Mouse (Mus musculus) cortical plate, adult 2 months (tissue): ENCODE measurements around the gene Itpkc. TPM values are rescaled to one million over a fixed set of nuclear protein-coding genes. Genes with fewer than 3 reads are reported as not detected.

Source experiments
- H3K27ac ChIP-seq: fragments of 200-500 bp; 2 replicates; pipeline ENCODE4 v1.5.1; 2012; ENCODE audit warnings: low read length, control low read depth, inconsistent platforms; ENCODE audit not compliant: insufficient read depth
- H3K4me1 ChIP-seq: fragments of 200-500 bp; 2 replicates; pipeline ENCODE4 v1.6.1; 2011; ENCODE audit warnings: low read length; ENCODE audit not compliant: control insufficient read depth, insufficient read depth
- H3K4me3 ChIP-seq: fragments of 200-500 bp; 2 replicates; pipeline ENCODE4 v1.5.1; 2011; ENCODE audit warnings: mild to moderate bottlenecking, low read length, control low read depth; ENCODE audit not compliant: insufficient read depth
- CTCF ChIP-seq: fragments of 200-500 bp; IDR thresholded peaks from 2 replicates; pipeline ENCODE4 v1.5.1; 2011; ENCODE audit warnings: mild to moderate bottlenecking, control low read depth, low read length; ENCODE audit not compliant: insufficient read depth; ENCODE audit errors: extremely low read depth
- POLR2A ChIP-seq: fragments of 200-500 bp; IDR thresholded peaks from 2 replicates; pipeline ENCODE4 v1.6.1; 2011; ENCODE audit warnings: mild to moderate bottlenecking, low read length, control low read depth; ENCODE audit not compliant: insufficient read depth; ENCODE audit errors: extremely low read depth
- polyA plus RNA-seq: library from polyadenylated mRNA; depleted of rRNA; stranded (reverse); fragments of >200 nt; gene quantifications from 2 replicates; pipeline ENCODE4 v1.2.3, GENCODE M21; 2012; rRNA removed

Itpkc gene
- 5.8 and 6.8 TPM in 2 replicates for polyA plus RNA-seq

DNA sequence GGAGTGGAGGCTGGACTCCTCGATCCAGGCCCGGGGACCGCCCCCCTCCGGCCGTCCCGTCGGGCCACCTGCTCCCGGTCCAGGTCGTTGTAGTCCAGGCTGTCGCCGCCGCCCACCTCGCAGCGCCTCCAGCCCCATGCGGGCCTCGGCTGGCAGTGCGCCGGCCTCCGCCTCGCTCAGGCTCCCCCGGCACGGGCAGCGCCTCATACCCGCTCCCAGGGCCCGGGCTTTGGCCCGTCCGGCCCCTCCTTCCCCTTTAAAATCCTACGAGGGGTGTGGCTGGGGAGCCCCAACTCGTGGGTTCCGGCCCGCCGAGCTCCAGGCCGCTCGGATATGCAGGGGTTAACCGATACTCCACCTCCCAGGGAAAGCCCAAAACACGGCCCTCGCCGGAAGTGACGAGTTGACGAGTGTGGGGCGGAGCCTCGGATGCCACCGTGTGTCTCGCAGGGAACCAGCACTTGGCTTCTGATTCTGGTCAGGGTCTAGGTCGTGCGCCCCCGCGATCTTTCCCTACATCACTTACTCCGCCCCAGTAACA lies at the start of gene Itpkc:
Gene Itpkc (minus strand): TSS at position 381 of the 541 bp plus-strand sequence.
- Histone ChIP-seq H3K27ac (peak within 1 kb of the TSS; percentile 63), H3K4me1 (peaks cover 9% of the 10 kb centered on the region), H3K4me3 (peak within 1 kb of the TSS; percentile 41)
- TF ChIP-seq CTCF (no peak), POLR2A (peak; percentile 93)

DNA sequence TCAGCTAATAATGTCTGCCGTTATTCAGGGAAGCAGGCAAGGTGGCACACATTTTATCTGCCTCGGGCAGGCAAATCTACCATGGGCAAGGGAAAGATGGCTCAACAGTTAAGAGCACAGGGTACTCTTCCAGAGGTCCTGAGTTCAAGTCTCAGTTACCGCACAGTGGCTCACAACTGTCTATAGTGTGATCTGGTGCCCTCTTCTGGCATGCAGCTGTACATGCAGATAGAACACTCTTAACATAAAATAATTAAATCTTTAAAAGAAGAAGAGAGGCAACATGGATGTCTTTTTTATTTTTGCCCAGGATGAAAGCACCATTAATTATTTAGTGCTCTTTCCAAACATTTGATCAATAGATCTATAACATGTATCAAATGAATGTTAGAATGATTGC lies 48.7 kb upstream of the Itpkc start:
- no peak overlapping the region for H3K27ac ChIP-seq
- no peak overlapping the region for H3K4me3 ChIP-seq
- H3K4me1 ChIP-seq: no peaks in the 10 kb centered on the region
- TF ChIP-seq POLR2A: no peak
- peak; percentile 46 for TF ChIP-seq CTCF

DNA sequence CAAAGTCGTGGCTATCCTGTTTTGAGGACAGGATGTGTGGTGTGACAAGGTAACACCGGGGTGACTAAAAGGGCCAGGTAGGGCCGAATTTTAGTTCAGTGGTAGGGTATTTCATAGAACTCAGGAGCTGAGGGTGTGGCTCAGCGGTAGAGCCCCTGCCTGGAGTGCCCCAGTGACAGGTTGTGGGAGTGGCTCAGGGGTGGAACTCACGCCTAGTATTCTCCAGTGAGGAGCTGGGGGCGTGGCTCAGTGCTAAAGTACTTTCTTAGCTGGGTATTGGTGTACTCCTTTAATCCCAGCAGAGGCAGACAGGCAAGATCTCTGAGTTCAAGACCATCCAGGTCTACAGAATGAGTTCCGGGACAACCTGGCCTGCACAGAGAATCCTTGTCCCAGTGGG lies 47.6 kb upstream of the Itpkc start:
- Histone ChIP-seq H3K27ac (no peak overlapping the region), H3K4me1 (no peaks in the 10 kb centered on the region), H3K4me3 (no peak overlapping the region)
- TF ChIP-seq POLR2A (no peak), CTCF (no peak)

DNA sequence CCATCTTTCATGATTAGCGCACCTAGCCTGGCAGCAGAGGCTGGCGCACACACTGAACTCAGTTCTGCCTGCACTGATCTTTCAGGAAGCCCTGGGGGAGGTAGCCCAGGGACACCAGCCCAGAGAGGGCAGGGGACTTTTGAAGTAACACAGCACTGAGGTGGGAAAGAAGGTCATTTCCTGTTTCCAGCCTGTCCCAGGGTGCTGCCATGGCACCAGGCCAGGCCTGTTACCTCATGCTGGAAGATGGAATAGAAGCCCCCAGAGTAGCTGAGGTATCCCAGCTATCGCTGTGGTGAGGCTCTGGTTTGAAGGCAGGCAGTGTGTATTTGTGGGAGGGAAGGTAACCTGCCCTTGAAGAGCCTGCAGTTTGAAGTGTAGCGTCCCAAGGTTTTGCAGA lies 46.5 kb upstream of the Itpkc start:
- Histone ChIP-seq H3K4me1 (no peaks in the 10 kb centered on the region), H3K27ac (no peak overlapping the region), H3K4me3 (no peak overlapping the region)
- TF ChIP-seq POLR2A (no peak), CTCF (no peak)

DNA sequence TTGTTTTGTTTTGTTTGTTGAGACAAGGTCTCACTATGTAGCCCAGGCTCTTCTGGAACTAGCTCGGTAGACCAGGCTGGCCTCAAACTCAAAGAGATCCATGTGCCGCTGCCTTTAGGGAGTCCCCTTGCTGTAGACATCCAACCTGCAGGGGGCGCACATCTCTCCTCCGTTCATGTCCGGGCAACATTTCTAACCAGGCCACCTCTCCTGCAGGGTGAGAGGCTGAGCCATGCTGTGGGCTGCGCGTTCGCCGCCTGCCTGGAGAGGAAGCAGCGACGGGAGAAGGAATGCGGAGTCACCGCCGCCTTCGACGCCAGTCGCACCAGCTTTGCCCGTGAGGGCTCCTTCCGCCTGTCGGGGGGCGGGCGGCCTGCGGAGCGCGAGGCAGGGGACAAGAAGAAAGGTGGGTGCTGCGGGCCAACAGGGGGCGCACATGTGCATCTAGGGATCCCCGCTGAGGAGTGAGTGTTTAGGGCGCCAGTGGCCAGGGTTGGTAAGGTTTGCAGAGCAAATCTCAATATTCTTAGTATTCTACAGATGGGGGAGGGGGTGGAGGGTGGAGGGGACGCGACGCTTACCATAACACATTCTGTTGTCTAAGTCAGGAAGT lies 45.4 kb upstream of the Itpkc start:
- Histone ChIP-seq H3K4me1 (no peaks in the 10 kb centered on the region), H3K4me3 (no peak overlapping the region), H3K27ac (no peak overlapping the region)
- TF ChIP-seq CTCF (peak; percentile 26; the same call in 1 of the 2 replicates), POLR2A (no peak)

DNA sequence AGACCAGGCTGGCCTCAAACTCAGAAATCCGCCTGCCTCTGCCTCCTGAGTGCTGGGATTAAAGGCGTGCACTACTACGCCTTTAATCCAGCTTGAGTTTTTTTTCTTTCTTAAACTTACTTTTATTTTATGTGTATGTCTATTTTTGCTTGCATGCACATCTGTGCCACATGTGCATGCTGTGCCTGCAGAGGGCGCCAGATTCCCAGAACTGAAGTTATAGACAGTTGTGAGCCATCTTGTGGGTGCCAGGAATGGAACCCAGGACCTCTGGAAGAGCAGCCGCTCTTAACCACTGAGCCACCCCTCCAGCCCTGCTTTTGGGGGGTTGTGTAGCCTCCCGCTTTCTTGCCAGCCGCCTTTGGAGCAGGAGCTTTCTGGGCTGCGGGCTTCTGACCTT lies 43.0 kb upstream of the Itpkc start:
- TF ChIP-seq CTCF: 0 out of 2 replicates have a peak, but pooled peaks have one; percentile 1
- TF ChIP-seq POLR2A: no peak
- Histone ChIP-seq H3K4me1 (no peaks in the 10 kb centered on the region), H3K4me3 (no peak overlapping the region), H3K27ac (no peak overlapping the region)

DNA sequence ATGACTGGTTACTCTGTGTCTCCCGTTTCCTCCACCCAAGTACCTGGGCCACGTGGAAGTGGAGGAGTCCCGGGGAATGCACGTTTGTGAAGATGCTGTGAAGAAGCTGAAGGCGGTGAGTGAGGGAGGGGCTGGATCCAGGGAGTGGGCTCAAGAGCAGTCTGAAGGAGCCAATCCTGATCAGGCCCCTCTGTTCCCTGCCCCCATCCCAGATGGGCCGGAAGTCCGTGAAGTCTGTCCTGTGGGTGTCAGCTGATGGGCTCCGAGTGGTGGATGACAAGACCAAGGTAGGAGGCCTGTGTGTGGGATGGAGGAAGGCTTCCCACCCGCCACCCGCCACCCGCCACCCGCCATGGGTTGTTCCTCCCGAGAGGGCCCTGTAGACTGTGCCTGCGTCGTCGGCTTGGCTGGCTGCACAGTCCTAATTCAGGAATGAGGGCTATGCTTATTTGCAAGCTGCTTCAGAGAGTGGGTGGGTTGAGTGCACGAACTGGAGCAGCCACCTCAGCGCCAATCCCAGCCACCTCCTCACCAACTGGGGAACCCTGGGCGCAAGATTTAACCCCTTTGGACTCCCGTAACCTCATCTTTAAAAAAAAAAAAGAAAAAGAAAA lies 38.2 kb upstream of the Itpkc start:
- Histone ChIP-seq H3K4me3 (no peak overlapping the region), H3K4me1 (peaks cover 8% of the 10 kb centered on the region), H3K27ac (0 out of 2 replicates have a peak overlapping the region, but pooled peaks have one; percentile 24)
- no peak for TF ChIP-seq CTCF
- no peak for TF ChIP-seq POLR2A

DNA sequence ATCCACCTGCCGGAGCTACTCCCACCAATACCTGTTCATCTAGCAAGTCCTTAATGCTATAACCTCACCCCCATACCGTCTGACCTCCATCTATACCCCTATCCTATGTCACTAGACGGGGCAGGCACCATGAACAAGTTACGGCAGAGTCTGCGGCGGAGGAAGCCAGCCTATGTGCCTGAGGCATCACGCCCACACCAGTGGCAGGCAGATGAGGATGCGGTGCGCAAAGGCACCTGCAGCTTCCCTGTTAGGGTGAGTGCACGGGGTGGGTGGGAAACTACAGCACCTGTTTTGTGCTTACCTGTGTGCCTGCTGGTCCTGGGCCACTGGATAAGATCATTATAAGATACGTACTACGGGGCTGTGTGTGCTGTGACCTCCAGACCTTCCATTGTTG lies 36.3 kb upstream of the Itpkc start:
- Histone ChIP-seq H3K4me1 (peaks cover 14% of the 10 kb centered on the region), H3K27ac (no peak overlapping the region), H3K4me3 (no peak overlapping the region)
- TF ChIP-seq CTCF (no peak), POLR2A (no peak)

DNA sequence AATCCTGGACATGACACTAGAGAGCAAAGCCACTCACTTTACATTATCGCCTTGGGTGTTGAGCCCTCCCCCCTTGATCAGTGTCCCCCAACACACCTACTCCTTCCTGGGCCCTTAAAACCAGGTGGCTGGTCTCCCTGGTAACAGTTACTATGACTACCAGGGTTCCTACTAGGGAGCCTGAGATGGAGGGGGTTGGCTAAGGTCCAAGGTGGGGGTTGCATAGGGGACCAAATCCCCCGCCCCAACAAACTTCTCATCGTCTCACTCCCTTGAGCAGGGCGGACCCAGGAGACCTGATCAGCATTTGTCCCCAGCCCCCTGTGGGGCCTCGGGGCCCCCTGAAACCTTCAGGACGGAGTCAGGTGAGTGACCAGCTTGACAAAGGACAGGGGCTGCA lies 33.4 kb upstream of the Itpkc start:
- no peak for TF ChIP-seq CTCF
- TF ChIP-seq POLR2A: no peak

DNA sequence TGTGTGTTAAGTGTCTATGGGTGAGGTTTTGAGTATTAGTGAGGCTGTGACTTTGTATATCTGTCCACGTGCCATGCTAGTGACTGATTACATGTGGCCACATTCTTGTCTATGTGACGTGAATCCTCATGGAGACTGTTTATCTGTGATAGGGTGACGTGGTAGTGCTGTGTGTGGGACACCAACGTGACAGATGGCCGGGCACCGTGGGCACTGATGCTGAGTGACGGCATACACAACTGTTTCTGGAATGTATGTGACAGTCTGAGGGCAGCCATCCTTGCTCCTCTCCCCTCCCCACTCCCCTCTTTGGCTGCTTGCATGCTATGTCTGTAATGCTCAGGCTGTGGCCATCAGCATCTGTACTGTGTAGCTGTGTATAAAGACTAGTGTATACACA lies 32.4 kb upstream of the Itpkc start:
- H3K27ac ChIP-seq: no peak overlapping the region
- peaks cover 10% of the 10 kb centered on the region for H3K4me1 ChIP-seq
- H3K4me3 ChIP-seq: peak overlapping the region; percentile 82
- TF ChIP-seq POLR2A (no peak), CTCF (no peak)

More for the DNA sequence above, 33.4 kb upstream of the Itpkc start:
- no peak overlapping the region for H3K27ac ChIP-seq
- H3K4me1 ChIP-seq: peaks cover 14% of the 10 kb centered on the region
- H3K4me3 ChIP-seq: peak overlapping the region; percentile 82; the same call in 1 of the 2 replicates
